Mouse (Mus musculus) myocyte (in vitro differentiated cells): Measurements from ENCODE around the gene Tmem167.

Experiments
- CEBPB ChIP-seq: IDR thresholded peaks from 2 replicates; pipeline ENCODE4 v1.6.1; 2011; ENCODE audit warnings: mild to moderate bottlenecking, moderate library complexity; ENCODE audit not compliant: poor library complexity, insufficient read depth, severe bottlenecking
- MAX ChIP-seq: IDR thresholded peaks from one replicate; pipeline ENCODE4 v1.6.1; 2011; ENCODE audit warnings: low read depth, mild to moderate bottlenecking, control low read depth
- MYOD1 ChIP-seq, 3 experiments: IDR thresholded peaks; one replicate each; pipeline ENCODE4 v1.6.1; 2011; ENCODE audit warnings: control low read depth in 2 of 3, low read depth in 2 of 3, mild to moderate bottlenecking in 2 of 3, moderate library complexity in 1 of 3; ENCODE audit not compliant: insufficient read length in 2 of 3, control insufficient read depth in 1 of 3
- MYOG ChIP-seq, 3 experiments: IDR thresholded peaks; one replicate each; pipeline ENCODE4 v1.6.1; 2011; ENCODE audit warnings: control low read depth in 2 of 3, low read depth in 2 of 3, mild to moderate bottlenecking in 2 of 3; ENCODE audit not compliant: insufficient read length in 2 of 3, control insufficient read depth in 1 of 3, insufficient read depth in 1 of 3
- POLR2A ChIP-seq: IDR thresholded peaks from one replicate; pipeline ENCODE4 v1.6.1; 2011; ENCODE audit warnings: low read depth, mild to moderate bottlenecking, control low read depth, moderate library complexity; ENCODE audit not compliant: insufficient read length
- POLR2AphosphoS2 ChIP-seq: IDR thresholded peaks from one replicate; pipeline ENCODE4 v1.6.1; 2011; ENCODE audit warnings: low read depth, control low read depth; ENCODE audit not compliant: insufficient read length
- SRF ChIP-seq: IDR thresholded peaks from one replicate; pipeline ENCODE4 v1.6.1; 2011; ENCODE audit warnings: low read depth; ENCODE audit not compliant: control insufficient read depth, insufficient read length
- USF1 ChIP-seq: IDR thresholded peaks from one replicate; pipeline ENCODE4 v1.6.1; 2011; ENCODE audit warnings: low read depth, mild to moderate bottlenecking, control low read depth, moderate library complexity

DNA sequence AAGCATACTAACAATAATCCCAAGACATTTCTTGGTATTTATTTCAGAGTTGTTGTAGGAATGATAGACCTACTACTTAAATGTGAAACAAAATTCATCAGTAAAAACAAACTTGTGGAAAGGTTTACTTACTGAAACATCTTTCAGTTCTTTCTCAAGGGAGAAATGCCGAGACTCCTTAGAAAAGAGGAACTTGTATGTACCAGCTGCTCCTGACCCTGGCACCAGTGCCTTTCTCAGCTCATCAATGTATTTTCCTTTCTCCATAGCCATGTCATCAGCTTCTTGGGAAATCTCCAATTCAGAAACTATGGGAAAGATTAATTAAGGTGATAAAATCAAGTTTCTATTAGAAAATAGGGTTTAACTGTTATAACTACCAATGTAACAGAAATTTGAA lies 27.0 kb upstream of the Tmem167 start:
- no peak for TF ChIP-seq CEBPB
- no peak for TF ChIP-seq MYOG (IDR thresholded peaks at IDR 0.05; ENCODE audit: control insufficient read depth in 1 of 3, insufficient read depth in 1 of 3, insufficient read length in 2 of 3, low read depth in 2 of 3)
- TF ChIP-seq POLR2A = no peak
- no peak for TF ChIP-seq USF1
- TF ChIP-seq MYOD1 (IDR thresholded peaks at IDR 0.05; ENCODE audit: control insufficient read depth in 1 of 3, insufficient read length in 2 of 3, low read depth in 2 of 3) = no peak
- no peak for TF ChIP-seq MAX
- no peak for TF ChIP-seq SRF
- TF ChIP-seq POLR2AphosphoS2 = no peak
